Mouse (Mus musculus): Measurements from ENCODE around the gene Ttc7b.
A peak's percentile ranks its signal among the peaks of the same experiment; 100 is the strongest.

Gene Ttc7b

GRCm38 (mm10) chr12:100294457-100294856, 226.2 kb downstream of the Ttc7b start:
- no peak for DNase-seq

DNA sequence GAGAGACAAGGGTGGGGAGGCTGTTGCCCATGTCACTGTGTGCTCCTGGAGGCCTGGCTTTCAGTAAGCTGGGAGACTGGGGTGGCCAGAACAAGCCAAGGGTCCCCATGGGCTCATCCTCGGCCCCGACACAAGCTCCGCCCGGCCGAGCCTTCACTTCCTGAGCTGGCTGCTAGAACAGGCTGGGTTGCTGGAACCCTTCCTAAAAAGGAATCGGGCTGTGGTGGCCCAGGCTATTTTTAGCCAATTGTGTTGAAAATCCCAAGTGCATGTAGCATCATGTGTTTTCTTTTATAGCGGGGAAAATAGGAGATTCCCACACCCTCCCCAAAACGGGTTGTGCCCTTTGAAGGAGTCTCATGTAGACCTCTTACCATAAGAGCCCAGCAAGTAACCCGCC, 226.7 kb downstream of the Ttc7b start:
- peak; percentile 60 to 78 for DNase-seq

DNA sequence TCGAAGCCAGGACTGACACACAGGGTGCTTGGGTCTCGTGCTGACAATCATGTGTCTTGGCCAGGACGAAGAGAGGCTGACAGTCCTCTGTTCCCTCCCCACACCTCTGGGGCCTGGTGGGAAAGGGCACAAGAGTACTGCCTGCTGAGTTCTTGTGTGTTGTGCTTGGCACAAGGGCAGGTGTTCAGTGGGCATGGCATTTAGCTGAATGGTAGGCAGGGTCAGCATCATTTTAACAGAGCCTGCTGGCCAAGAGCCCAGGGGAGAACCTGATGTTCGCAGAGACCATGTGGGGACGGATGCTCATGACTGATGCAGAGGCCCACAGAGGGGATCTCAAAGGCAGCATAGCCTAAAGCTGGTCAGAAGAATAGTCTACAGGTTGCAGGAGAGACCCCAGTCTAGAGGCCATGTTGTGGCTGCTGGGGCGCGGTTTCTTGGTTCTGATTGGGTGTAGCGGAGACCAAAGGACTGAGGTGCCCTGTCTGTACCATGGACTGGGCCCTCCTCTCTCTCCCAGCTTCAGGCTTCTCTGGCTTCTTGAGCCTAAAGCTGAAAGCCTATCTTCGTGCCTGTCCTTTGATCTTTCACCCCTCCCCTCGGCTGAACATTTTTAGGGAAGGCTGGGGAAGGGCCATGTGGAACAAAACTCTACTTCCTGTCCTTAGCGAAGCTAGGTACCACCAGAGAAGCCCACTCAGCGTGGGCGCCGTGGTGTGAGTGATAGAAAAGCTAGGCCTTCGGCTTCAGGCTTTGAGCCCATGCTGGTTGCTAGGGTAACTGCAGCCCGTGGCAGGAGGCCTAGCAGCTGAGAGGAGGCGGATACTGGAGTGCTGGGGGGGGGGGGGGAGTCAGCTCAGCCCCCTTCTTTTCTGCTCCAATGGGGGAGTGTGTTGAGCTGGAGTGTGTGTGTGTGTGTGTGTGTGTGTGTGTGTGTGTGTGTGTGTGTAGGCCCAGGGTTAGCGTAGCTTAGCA, 229.6 kb downstream of the Ttc7b start:
- peak in 1 of 2 experiments; percentile 58 for DNase-seq

DNA sequence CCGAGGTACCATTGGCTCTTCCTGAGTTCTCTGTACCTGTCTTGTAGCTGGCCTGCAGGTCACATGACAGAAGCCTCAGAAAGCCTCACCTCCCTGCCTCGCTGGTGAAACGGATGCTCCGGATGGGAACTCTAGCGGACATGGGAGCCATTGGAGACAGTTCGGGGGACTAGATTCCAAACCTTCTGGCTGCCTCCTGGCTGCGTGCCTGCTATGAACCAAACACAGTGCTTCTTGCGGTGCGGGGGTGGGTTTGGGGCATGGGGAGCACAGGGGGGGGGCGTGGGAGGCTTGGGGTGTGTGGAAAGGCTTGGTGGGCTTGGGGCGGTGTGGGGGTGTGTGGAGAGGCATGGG, 230.5 kb downstream of the Ttc7b start:
- DNase-seq: peak; percentile 23 to 60

DNA sequence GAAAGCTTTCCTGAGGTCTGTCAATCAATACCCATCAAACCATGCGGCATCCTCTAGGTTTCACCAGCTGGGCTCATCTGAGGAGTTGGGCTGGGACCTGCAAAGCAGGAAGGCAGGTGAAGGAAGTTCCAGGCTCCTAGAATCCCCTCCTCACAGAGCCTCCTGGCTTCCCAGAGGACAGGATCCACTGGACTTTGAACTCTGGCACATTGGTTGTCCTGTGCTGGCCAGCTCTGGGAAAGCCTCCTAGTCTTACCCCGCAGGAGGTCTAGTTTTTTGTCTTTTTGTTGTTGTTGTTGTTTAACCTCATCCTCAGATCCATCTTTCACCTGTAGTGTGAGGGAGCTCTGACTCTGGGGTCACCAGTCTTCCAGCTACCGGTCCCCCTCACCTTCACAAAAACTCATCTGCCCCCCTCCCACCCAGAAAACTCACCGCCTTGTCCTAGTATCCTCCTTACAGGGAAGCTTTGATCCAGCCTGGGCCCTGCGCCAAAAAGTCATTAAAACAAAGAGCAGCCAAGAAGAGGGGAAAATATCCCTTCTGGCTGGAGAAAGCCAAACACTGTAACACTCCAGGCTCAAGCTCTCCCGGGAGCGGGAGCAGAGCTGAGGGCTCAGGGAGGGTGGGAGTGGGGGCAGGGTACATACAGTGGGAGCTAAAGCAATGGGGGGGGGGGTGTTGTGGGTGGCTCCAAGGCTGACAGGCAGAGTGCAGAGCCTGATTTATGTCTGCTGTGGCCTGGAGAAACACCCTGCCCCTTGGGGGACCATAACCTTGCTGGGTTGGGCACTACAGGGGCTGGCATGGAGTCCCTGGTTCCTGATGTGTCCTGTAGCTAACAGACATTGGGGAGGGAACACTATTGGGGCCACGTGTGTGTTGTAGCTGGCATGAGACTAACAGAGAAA, 231.1 kb downstream of the Ttc7b start:
- peak; percentile 89 to 93 for DNase-seq

- peak; percentile 46 to 74 for DNase-seq
Measured at GRCm38 (mm10) chr12:100288018-100288417, 232.6 kb downstream of the Ttc7b start.

DNA sequence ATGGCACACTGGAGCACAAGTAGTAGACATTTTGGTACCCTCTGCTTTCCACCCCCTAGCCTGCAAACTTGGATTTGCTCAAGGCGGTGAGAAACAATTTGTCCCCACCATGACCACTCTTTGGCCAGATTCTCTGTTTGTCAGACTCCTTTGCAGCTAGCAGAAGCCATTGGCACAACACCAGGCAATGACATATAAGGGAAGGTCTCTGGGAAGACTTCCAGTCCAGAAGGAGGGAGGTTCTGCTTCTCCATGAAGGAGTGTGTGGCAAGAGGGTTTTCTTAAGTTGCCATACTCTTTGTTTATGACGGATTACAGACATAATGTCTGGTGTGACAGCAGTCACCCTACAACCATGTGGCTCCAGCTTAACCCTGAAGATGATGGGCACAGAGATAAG, 233.1 kb downstream of the Ttc7b start:
- no peak for DNase-seq

- no peak for DNase-seq
Measured at GRCm38 (mm10) chr12:100283283-100283682, 237.3 kb downstream of the Ttc7b start.

DNA sequence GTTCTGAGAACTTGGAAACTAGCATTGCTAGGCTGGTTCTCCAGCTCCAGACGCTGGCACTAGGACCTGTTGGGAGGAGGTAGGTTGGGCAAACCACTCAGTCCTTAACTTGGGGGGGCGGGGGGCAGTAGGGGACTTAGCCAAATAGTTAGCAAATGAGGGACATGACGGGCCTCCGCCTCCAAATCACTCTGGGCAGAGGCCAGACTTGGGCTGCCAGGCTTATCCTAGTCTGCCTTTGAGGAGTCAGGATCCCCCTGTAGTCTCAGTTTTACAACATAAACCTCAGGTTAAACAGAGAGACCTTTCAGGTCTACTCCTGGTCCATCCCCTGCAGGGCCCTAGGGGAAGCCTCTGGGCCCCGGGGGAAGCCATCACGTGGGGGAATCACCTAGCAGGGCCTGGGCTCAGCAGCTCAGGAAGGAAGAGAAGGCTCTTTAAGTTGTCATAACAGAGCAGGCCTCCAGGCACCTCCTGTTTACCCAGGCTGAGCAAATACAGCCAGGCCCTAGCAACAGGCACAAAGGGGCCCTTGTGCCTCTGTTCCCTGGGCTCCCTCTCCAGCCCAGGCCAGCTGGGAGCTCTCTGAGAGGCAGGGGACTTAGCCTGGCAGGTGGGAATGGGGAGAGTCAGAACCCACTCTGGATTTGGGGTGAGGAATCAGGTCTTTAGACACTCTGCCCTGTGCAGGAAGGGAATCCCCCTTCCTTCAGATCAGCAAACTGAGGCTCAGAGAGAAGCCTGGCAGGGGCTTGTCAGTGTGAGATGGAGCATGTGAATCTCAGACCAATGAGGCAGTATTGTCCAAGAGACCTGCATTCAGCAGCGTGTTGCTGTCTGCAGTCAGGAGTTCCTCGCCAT, 238.4 kb downstream of the Ttc7b start:
- no peak for DNase-seq

DNA sequence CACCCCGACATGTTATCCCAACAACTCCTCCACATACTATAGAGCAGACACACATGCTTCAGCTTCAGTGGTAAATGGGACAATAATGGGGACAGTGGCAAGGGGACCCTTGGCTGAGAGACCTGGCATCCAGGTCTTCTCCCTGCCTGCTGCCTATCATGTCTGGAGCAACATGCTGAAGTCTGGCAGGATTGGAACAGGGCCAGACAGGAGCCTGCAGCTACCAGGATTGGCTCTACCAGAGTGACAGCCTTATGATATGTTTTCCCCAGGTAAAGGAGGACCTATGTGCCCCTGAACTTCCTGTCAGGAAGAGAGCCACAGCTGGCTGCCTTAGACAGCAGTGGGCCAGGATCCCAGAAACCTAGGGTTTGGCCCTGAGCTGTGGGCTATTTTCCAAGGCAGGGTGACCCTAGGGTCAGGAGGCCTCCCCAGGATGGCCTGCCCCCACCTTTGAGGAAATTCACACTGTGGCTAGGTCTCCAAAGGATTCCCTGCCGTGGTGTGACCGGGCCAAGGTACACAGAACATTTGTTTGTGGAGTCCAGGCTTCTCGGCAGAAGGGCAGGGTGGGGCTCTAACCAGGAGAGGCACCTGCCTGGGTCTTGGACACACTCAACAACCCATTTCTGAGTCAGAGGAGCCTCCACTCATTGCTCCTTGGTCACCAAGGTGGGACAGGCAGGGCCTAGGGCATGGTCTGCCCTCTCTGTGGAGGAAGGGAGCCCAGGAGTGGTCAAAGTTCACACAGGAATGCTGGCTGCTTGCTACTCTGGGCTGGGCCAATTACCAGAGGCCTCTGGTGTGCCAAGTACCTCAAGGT, 239.4 kb downstream of the Ttc7b start:
- DNase-seq: peak; percentile 87 to 93

- no peak for DNase-seq
Measured at GRCm38 (mm10) chr12:100279898-100280297, 240.7 kb downstream of the Ttc7b start.

DNA sequence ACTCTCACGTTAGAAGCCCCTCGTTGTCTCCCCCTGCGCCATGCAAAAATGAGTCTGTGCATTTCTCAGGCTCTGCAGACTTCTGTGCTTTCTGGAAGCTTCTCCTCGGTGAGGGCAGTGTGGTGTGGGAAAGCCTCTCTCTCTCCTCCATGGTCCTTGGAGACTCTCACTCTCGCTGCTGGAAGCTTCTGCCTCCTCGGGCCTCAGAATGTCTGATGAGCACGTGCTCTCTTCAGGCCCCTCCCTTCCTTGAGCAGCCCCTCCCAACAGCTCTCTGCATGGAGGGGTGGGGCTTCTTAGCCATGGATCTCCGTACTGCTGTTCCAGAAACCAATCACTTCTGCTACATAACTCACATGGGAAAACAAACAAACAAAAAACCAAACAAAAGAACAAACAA, 242.3 kb downstream of the Ttc7b start:
- no peak for DNase-seq

- DNase-seq: no peak
Measured at GRCm38 (mm10) chr12:100277534-100277905, 243.1 kb downstream of the Ttc7b start.

DNA sequence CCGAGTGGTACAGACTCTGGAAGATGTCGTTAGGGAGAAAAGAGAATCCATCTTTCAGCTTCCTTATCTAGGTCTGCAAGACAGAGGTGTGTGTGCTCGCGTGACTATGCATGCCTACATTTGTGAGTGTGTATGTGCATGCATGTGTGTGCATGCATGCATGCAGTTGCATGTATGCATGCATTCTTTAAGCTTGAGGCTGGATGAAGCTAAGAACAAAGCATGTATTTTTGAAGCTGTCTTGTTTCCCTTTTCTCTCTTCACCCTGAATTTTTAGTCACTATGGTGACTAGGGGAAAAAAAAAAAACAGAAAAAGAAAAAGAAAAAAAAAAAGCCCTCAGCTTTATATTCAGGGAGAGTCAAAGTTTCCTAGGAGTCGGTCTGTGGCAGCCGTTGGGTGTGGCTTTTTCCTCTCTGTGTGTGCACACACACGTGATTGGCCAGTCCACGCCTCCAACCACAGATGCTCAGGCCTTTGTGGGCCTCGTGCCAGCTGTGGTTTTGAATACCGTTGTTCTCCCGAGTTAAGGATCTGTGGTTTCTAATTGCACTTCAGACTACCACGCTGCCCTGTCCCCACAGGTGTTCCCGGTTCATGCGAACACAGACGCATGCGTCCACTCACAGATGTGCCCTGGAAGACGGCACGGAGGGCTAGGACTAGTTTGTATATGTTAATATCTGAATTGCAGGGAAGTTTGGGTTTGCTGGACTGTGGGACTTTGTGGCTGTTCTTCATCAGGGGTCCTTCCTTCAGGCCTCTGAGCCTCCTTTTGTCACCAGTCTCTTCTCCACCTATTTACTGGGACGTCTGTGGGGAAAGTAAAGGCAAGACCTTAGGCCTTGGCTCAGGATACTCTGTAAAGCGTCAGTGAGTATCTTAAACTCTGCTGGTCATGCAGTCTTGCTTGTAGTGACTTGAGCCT, 243.8 kb downstream of the Ttc7b start:
- DNase-seq: peak; percentile 87 to 90

GRCm38 (mm10) chr12:100275850-100276249, 244.8 kb downstream of the Ttc7b start:
- DNase-seq: peak; percentile 88 to 92

DNA sequence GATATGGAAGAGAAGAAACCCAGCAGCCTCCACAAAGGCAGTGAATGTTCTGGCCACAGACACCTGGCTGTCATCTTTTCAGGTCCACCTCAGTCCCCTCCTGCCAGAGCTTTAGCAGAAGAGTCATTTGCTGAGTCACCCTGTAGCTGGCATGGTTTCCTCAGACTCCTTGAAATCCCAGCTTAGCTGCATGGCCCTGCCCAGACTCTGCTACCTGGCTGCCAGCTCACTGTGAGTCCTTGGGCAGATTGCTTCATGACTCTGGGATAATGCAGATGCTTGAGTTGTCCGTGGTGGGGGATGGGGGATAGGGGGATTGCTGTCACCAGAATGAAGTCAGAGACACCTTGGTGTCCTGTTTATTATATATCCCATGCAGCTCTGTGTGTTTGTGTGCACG, 247.6 kb downstream of the Ttc7b start:
- DNase-seq: no peak

DNA sequence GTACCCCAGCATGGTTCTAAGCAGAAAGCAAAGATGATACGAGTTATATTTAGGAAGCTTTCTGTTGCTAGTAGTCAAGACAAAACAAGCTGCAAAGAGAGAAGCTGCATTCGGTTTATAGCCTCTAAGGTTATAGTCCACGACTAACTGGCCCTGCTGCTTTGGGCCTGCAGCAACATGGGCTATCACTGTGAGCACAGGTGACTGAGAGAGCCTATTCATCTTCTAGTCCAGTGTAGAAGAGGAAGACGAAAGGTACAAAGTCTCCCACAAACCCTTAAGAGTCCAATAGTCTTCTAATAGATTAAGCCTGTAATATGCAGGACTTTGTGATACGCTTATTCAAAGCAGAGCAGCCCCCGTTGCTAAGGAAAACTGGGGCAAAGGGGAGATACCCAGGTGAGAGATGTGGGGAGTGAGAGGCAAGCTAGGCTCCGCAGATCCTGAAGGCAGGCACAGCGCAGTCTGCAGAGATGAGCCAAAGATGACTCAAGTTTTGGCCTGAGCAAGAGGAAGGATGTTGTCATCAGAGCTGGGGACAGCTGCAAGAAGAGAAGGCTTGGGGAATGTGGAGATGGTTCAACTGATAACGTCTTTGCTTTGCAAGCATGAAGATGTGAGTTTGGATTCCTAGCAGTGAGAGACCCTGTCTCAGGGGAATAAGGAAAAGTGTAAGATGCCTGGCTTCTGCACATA, 250.5 kb downstream of the Ttc7b start:
- peak in 1 of 2 experiments; percentile 49 for DNase-seq

- DNase-seq: peak; percentile 69 to 74
Measured at GRCm38 (mm10) chr12:100268011-100268410, 252.6 kb downstream of the Ttc7b start.

- no peak for DNase-seq
Measured at GRCm38 (mm10) chr12:100265546-100266309, 254.9 kb downstream of the Ttc7b start.
